Mouse (Mus musculus): ENCODE results near the gene Invs. TPM values are rescaled to one million over a fixed set of nuclear protein-coding genes. Genes with fewer than 3 reads are reported as not detected.
A peak's percentile ranks its signal among the peaks of the same experiment; 100 is the strongest.

Invs gene
- polyA plus RNA-seq, 2 experiments from 2014 or later, result 9.4 to 10.5 TPM

DNA sequence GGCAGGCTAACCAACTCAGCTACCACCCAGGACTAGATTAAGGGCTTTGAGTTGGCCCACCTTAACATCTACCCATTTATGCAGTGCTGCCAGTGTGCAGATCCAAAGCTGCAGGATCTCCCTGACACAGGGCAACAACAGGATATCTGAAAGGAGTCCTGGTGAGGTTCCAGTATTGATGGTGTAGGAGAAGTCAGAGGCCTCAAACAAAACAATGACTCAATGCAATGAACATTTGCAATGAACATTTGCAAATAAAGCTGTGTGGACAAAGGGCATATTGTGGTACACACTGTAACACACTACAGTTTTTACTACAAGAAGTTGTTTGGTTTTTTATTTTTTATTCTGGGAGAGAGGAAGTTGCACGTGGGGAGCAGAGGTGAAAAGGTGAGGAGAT, 181.5 kb downstream of the Invs start:
- no peak for ATAC-seq

DNA sequence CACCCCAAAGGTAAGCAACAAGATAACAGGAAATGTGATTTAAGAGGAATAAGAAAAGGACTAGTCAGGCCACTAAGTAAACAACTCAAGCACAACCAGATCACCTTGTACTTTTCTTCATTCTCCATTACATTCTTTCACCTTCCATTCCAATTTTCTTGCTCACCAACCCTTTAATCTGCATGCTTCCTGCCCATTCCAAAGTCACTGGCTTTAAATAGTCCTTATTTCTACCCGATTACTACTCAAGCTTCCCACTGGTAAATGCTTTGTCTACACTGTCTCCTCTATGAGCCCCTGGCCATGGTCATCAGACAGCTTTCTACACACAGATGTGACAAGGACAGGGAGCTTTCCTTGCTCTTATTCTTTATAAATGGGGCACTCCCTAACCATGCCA, 191.4 kb downstream of the Invs start:
- no peak for ATAC-seq

DNA sequence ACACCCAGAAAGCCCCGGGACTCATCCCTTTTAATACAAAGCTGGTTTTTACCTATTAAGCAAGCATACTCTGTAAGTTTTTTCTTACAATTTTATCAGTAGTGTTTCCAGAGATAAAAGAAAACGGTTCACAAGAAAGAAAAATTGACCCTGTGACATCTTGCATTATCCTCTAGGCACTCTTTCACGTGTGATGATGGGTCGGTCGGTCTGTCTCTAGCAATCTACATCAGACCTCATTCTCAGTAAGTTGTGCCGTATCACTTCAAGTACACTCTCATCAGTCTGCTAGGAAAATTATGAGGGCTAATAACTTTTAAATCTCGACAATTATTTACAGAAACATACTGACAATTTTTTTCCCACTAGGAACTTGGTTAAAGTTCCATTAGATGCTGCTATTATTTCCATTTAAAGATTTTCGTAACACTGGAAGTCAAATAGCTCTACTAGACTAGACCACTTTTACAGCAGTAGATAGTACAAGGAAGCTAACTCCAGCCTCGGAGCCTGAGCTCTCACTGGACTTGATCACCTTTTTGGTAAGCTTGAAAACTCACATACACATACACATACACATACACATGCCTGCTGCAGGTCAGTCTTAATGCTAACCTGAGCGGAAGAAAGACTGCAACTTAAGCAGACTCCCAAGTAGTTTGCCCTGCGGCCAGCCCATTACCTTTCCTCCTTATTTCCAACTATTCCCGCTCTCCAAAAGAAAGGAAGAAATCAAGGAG, 192.7 kb downstream of the Invs start:
- no peak for ATAC-seq

DNA sequence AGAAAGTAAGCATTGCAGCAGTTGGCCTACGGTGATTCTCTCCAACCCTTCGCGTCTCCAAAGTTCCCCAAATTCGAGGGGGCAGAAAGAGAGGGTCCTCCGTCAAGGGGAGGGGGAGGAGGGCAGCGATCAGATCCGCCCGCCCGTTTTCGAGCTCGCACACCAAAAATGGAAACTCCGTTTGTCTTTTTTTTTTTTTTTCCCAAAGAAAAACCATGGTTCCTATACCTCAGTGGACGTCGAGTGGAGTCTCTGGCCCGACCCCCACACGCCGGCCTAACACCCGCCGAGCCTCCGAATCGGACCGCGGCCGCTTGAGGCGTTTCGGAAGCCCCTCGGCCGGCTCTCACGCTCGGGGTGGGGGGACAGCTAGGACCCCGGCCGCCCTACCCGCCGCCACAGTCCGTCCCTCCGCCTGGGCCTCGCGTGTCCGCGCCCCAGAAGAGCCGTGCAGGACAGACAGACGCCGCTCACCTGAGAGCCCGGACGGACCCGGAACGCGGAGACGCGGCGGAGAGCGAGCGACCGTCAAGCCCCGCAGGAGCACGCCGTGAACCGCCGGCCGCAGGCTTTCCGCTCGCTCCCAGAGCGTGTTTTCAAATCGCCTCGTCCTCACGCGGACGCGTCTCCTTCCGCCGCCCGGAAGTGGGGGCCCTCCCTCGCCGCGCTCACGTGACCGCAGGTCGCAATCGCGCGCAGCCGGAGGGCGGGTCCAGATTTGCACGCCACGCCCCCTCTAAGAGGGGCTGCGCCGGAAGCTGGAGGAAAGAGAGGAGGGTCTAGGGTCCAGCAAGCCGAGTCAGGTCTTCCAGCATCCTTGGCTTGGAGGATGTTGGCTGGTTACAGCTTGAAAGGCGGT, 193.5 kb downstream of the Invs start, which contains the start of gene Tex10:
TSS of gene Tex10 (minus strand) at position 668 of the 859 bp plus-strand sequence.
- ATAC-seq, result peak; percentile 88

- ATAC-seq, result peak; percentile 37
Observed at GRCm38 (mm10) chr4:48473651-48474011, 194.1 kb downstream of the Invs start.

- ATAC-seq, result no peak
Observed at GRCm38 (mm10) chr4:48481287-48481686, 201.7 kb downstream of the Invs start.

Other genes starting within 250 kb of the Invs start
- 1 to 10 TPM; 2.0 to 3.5 TPM for gene Nr4a3, start 234.6 kb upstream of the Invs start, polyA plus RNA-seq (2017; shearing (Covaris generic))
- gene Stx17, start 154.8 kb upstream of the Invs start, polyA plus RNA-seq (2017; shearing (Covaris generic)), result 10 to 100 TPM in 1 of 2 experiments, 1 to 10 TPM in 1; 9.8 to 11.0 TPM
- 10 to 100 TPM; 56.1 to 71.5 TPM for gene Erp44, start 202 bp upstream of the Invs start, polyA plus RNA-seq (2017; shearing (Covaris generic))
- 10 to 100 TPM; 62.4 to 70.4 TPM for gene Tex10, start 193.7 kb downstream of the Invs start, polyA plus RNA-seq (2017; shearing (Covaris generic))

All from activated CD4-positive, CD25-positive, alpha-beta regulatory T cell, adult 4 months (primary cell).